Comparison of ENCODE assay signal across 11 mouse cellular contexts in the genomic region with DNA sequence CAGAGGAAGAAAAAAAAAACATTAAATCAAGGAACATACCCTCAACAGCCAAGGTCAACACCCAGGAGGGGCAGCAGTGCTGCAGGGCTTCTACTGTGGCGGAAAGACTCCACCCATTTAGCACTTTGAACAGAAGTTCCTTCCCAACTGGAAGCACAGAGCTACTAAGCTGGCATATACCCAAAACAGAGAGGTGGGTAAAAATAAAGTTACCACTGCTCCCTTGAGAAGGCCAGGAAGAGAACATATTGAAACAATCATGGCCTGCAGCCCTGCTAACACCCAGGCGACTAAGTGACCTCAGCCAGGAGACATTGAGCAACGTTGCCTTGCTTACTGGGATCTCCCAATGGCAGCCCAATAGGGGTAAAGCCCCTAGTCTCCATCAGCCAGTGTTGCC.
DNase-seq lines count a peak whose midpoint lies in the region; ATAC-seq and TF ChIP-seq lines count a peak whose summit lies in the region.
"Had no signal": no experiment of that assay in that cellular context is flagged by ENCODE, and none has a peak within 500 bp of the region (broad histone marks: within the 10 kb centered on the region; RNA-seq: fewer than 3 reads in every experiment).

No protein-coding gene starts in this region.

- no peak for ATAC-seq in neural tube, embryonic 15.5 days (ENCODE audit: low FRiP score)

- H3K4me1 ChIP-seq in neural tube, embryonic 15.5 days: peaks cover 25% of the 10 kb centered on the region

- no peak overlapping the region for H3K9ac ChIP-seq in neural tube, embryonic 15.5 days (replicated peaks)
- H3K9ac ChIP-seq: forebrain, embryonic 12.5 days; midbrain, embryonic 12.5 days had no signal

- no peak overlapping the region for H3K4me2 ChIP-seq in neural tube, embryonic 15.5 days
- H3K4me2 ChIP-seq: forebrain, embryonic 12.5 days; midbrain, embryonic 12.5 days had no signal

- 70% methylated on average over 3 of the region's 3 CpGs for WGBS in neural tube, embryonic 15.5 days

- intact Hi-C loops in gastrocnemius, adult 2 months (cut with DNase I): loop anchor here (5.0 kb wide), 1 partner anchor 122 kb away; no protein-coding TSS in a partner anchor

- TF ChIP-seq CTCF in gastrocnemius, adult 2 months (IDR thresholded peaks at IDR 0.05): no peak

- peak overlapping the region; percentile 73 for H3K27ac ChIP-seq in gastrocnemius, adult 2 months
- H3K27ac ChIP-seq in neural tube, embryonic 15.5 days (replicated peaks): no peak overlapping the region; the same call in 1 of the 2 replicates
- H3K27ac ChIP-seq: forebrain, embryonic 12.5 days; midbrain, embryonic 12.5 days had no signal

- H3K36me3 ChIP-seq in neural tube, embryonic 15.5 days: no peaks in the 10 kb centered on the region
- H3K36me3 ChIP-seq: forebrain, embryonic 12.5 days; midbrain, embryonic 12.5 days had no signal

- peak overlapping the region; percentile 26; the same call in 1 of the 2 replicates for H3K4me3 ChIP-seq in gastrocnemius, adult 2 months
- H3K4me3 ChIP-seq in neural tube, embryonic 15.5 days (replicated peaks): no peak overlapping the region
- H3K4me3 ChIP-seq: forebrain, embryonic 12.5 days; midbrain, embryonic 12.5 days had no signal

- H3K27me3 ChIP-seq in neural tube, embryonic 15.5 days (replicated peaks): no peaks in the 10 kb centered on the region
- H3K27me3 ChIP-seq: forebrain, embryonic 12.5 days; midbrain, embryonic 12.5 days had no signal

- DNase-seq in gastrocnemius, adult 2 months: peak; percentile 54
- DNase-seq in gastrocnemius, postnatal 4 days (ENCODE audit: low spot score in 2 of 2): no peak
- DNase-seq in fibroblast of lung, adult 2 months (ENCODE audit: low read depth): peak; percentile 40
- DNase-seq in kidney, adult 8-10 months: peak; percentile 51 to 67
- DNase-seq in lung, postnatal 25 days (ENCODE audit: low spot score): peak; percentile 62
- no peak for DNase-seq in frontal cortex, adult 2 months (ENCODE audit: extremely low spot score in 1 of 2, low spot score in 1 of 2)
- DNase-seq in cerebellum, adult 11-12 months: no peak
- DNase-seq: cerebellum, postnatal 36 days had no signal

- H3K9me3 ChIP-seq in neural tube, embryonic 15.5 days (replicated peaks): 0 out of 2 replicates have a peak, but pooled peaks cover 4% of the 10 kb centered on the region

Comparison
In these comparisons a context has a peak if more than half of its experiments do, and no peak if none do; other contexts are left out.
1. DNase-seq: peak in gastrocnemius, adult 2 months (single experiment), fibroblast of lung, adult 2 months (single experiment), kidney, adult 8-10 months (2 of 2) and lung, postnatal 25 days (single experiment); none in gastrocnemius, postnatal 4 days (0 of 2), frontal cortex, adult 2 months (0 of 2) and cerebellum, adult 11-12 months (single experiment).